Mouse (Mus musculus) bone marrow, adult 2 months (tissue): ENCODE results near the gene Olfr1280. TPM values are rescaled to one million over a fixed set of nuclear protein-coding genes. Genes with fewer than 3 reads are reported as not detected.
"Not testable (repeated sequence)": the region's sequence is repeated elsewhere in the genome, so short reads cannot be mapped to it uniquely, and the experiment has no call there.

Experiments used
- H3K27ac ChIP-seq: fragments of 200-500 bp; 2 replicates; pipeline ENCODE4 v1.5.1; 2012; ENCODE audit warnings: low read depth, mild to moderate bottlenecking, control low read depth, inconsistent platforms, low read length; ENCODE audit not compliant: control insufficient read depth, poor library complexity, insufficient read depth
- H3K4me1 ChIP-seq: fragments of 200-500 bp; 2 replicates; pipeline ENCODE4 v1.6.1; 2011; ENCODE audit warnings: low read length; ENCODE audit not compliant: control insufficient read depth, insufficient read depth
- H3K4me3 ChIP-seq: fragments of 200-500 bp; replicated peaks from 2 replicates; pipeline ENCODE3; 2011; ENCODE audit warnings: mild to moderate bottlenecking, low read depth, low read length, control low read depth; ENCODE audit not compliant: control insufficient read depth
- CTCF ChIP-seq: fragments of 200-500 bp; IDR thresholded peaks from 2 replicates; pipeline ENCODE4 v1.5.1; 2011; ENCODE audit warnings: low read length, control low read depth; ENCODE audit not compliant: control insufficient read depth, insufficient read depth
- POLR2A ChIP-seq: fragments of 200-500 bp; IDR thresholded peaks from 2 replicates; pipeline ENCODE4 v1.6.1; 2011; ENCODE audit warnings: low read depth, mild to moderate bottlenecking, control low read depth, low read length, borderline replicate concordance; ENCODE audit not compliant: control insufficient read depth
- WGBS: fragments of 180-500 bp; shearing (Covaris S2); methylation state at CpG from one replicate; pipeline ENCODE4 v1.1.7; 2018; 5-methylcytosine and 5-hydroxymethylcytosine counted together
- polyA plus RNA-seq: library from polyadenylated mRNA; stranded (reverse); fragments of >200 nt; gene quantifications from 2 replicates; pipeline ENCODE4 v1.2.4, GENCODE M21; 2011; ENCODE audit warnings: low replicate concordance; ENCODE audit not compliant: missing spikeins, insufficient read depth, insufficient read length

The Olfr1280 gene
- polyA plus RNA-seq, result not detected in 2 replicates

DNA sequence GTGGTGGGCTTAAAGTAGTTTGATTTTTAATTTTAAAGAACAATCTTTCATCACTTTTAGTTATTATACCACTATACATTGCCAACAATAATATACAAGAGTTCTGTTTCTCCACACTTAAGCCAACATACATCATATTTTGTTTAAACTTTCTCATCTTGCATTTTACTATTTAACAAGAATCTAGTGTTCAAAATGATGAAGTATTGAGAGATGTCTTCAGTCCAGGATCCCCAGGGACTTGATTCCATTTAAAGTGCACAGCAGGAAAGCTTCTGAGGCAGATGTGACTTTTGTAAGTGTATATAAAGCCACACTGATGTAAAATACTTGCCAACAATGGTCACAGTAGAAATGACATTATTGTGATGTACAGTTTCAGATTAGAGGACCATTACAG is at the start of gene Olfr1280:
Gene Olfr1280, plus strand, starts transcription at position 301 of the 400 bp plus-strand sequence.
- Histone ChIP-seq H3K4me1 (no peaks in the 10 kb centered on the region), H3K27ac (no peak within 1 kb of the TSS), H3K4me3 (no peak within 1 kb of the TSS)
- TF ChIP-seq CTCF (no peak), POLR2A (no peak)

GRCm38 (mm10) chr2:111274006-111274405 is 39.8 kb upstream of the Olfr1280 start, which contains the start of gene Olfr1277:
Olfr1277 (minus strand) TSS chr2:111274106.
- 67% methylated on average over 2 of the region's 2 CpGs for WGBS
- TF ChIP-seq CTCF (no peak), POLR2A (no peak)
- no peaks in the 10 kb centered on the region for H3K4me1 ChIP-seq
- no peak within 1 kb of the TSS for H3K27ac ChIP-seq
- no peak within 1 kb of the TSS for H3K4me3 ChIP-seq

DNA sequence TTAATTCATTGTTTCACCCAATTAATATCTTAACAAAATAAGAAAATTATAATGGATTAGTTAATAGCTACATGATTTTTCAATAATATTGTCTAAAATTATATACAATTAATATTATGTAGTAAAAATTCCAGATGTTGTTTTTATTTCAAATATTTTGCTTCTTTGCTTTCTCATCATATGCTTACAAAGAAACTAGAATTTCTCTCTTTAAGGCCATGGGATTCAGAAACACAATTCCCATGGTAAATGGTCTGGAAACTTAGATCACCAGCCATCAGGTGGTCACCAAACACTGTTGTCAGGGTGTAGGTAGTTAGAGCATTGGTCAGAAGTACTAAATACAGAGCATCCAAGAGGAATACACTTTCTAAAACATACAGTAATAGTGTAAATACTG is 24.0 kb upstream of the Olfr1280 start, which contains the start of gene Olfr1278:
Gene Olfr1278, plus strand, starts transcription at position 301 of the 400 bp plus-strand sequence.
- H3K4me3 ChIP-seq, result no peak within 1 kb of the TSS

GRCm38 (mm10) chr2:111298541-111298940 is 15.3 kb upstream of the Olfr1280 start:
- Histone ChIP-seq H3K4me1 (no peaks in the 10 kb centered on the region), H3K4me3 (no peak overlapping the region), H3K27ac (no peak overlapping the region)
- TF ChIP-seq CTCF (no peak), POLR2A (no peak)

More for the DNA sequence above, 24.0 kb upstream of the Olfr1280 start, which contains the start of gene Olfr1278:
- Histone ChIP-seq H3K4me1 (no peaks in the 10 kb centered on the region), H3K27ac (no peak within 1 kb of the TSS)
- TF ChIP-seq POLR2A (no peak), CTCF (no peak)

GRCm38 (mm10) chr2:111300374-111300773 is 13.4 kb upstream of the Olfr1280 start, which contains the start of gene Olfr1279:
Olfr1279 (plus strand) TSS chr2:111300635.
- H3K4me3 ChIP-seq, result no peak within 1 kb of the TSS
- TF ChIP-seq CTCF (no peak), POLR2A (no peak)
- H3K27ac ChIP-seq, result no peak within 1 kb of the TSS
- H3K4me1 ChIP-seq, result no peaks in the 10 kb centered on the region

GRCm38 (mm10) chr2:111326220-111326619 is 12.4 kb downstream of the Olfr1280 start, which contains the start of gene Olfr1281:
Olfr1281 (plus strand) TSS chr2:111326520.
- no peaks in the 10 kb centered on the region for H3K4me1 ChIP-seq
- TF ChIP-seq POLR2A (no peak), CTCF (no peak)
- 57% methylated on average over 2 of the region's 2 CpGs for WGBS
- no peak within 1 kb of the TSS for H3K4me3 ChIP-seq
- no peak within 1 kb of the TSS for H3K27ac ChIP-seq

DNA sequence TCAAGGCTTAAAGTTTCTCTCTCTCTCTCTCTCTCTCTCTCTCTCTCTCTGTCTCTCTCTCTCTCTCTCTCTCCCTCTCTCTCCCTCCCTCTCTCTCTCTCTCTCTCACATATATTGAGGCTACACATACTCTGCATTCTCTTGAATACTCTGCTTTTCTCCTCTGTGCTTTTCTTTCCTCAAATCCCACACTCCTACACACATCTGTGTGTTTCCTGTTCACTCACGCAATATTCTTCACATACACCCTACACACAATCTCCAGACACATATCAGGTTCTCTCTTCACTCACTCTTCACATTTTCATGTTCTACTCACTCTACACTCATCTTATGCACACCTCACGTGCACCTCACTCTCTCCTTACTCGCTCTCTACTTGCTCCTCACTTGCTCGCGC is 19.9 kb downstream of the Olfr1280 start:
- H3K27ac ChIP-seq, H3K4me3 ChIP-seq, H3K4me1 ChIP-seq: not testable (repeated sequence)
- WGBS, result 78% methylated on average over 5 of the region's 5 CpGs

DNA sequence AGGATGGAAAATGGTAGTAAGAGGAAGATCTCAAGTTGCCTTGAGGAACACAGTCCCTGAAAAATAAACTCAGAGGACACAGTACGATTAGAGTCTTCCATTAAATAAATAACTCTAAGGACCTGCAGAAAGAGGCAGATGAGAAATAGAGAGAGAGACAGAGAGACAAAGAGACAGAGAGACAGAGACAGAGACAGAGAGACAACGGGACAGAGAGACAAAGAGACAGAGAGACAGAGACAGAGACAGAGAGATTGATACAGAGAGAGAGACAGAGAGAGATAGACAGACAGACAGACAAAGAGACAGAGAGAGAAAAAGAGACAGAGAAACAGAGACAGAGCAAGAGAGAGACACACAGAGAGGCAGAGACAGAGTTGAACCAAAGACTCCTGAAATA is 22.2 kb downstream of the Olfr1280 start, which contains the start of gene Olfr1282:
Gene Olfr1282, minus strand, starts transcription at position 101 of the 400 bp plus-strand sequence.
- 65% methylated on average over 2 of the region's 2 CpGs for WGBS
- no peaks in the 10 kb centered on the region for H3K4me1 ChIP-seq
- H3K27ac ChIP-seq, result no peak within 1 kb of the TSS
- H3K4me3 ChIP-seq, result no peak within 1 kb of the TSS
- no peak for TF ChIP-seq CTCF
- no peak for TF ChIP-seq POLR2A

GRCm38 (mm10) chr2:111366490-111366889 is 52.7 kb downstream of the Olfr1280 start, which contains the start of gene Olfr1283:
Olfr1283 (plus strand) TSS chr2:111366790.
- H3K27ac ChIP-seq, result no peak within 1 kb of the TSS
- TF ChIP-seq CTCF (no peak), POLR2A (no peak)
- H3K4me3 ChIP-seq, result no peak within 1 kb of the TSS
- no peaks in the 10 kb centered on the region for H3K4me1 ChIP-seq
- 70% methylated on average over 2 of the region's 2 CpGs for WGBS
